Mouse (Mus musculus): ENCODE data around the gene Gm49366.
"Not testable (repeated sequence)": the region's sequence is repeated elsewhere in the genome, so short reads cannot be mapped to it uniquely, and the experiment has no call there.

Gm49366 gene

DNA sequence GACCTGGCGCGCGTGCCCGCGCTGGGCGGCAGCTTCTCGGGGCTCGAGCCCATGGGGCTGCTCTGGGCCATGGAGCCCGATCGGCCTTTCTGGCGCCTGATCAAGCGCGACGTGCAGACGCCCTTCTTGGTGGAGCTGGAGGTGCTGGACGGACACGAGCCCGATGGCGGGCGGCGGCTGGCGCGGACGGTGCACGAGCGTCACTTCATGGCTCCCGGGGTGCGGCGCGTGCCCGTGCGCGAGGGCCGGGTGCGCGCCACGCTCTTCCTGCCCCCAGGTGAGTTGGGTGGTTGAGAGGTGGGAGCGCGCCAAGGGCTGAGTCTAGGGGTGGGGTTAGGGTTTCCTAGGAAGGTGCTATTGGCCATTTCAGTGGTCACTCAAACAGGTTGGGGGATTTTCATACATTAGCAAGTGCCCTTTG, at the start of gene Gm49366:
Gene Gm49366, plus strand, starts transcription at position 245 of the 421 bp plus-strand sequence.
- in situ Hi-C loops (cut with MseI, MboI): not testable (repeated sequence)

DNA sequence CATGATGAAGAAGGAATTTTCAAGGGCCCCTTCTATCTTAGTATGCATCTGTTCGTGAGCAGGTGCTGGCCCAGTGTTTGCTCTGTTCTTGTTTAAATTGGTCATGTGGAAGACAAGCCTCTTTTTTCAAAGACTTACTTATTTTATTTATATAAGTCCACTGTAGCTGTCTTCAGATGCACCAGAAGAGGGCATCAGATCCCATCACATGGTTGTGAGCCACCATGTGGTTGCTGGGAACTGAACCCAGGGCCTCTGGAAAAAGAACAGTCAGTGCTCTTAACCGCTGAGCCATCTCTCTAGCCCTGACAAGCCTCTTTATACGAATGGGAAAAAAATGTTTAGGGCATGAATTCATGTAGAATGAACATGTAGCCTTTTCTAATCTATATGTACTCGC, 49.4 kb upstream of the Gm49366 start:
- in situ Hi-C loops (cut with MseI, MboI): no loop called here

DNA sequence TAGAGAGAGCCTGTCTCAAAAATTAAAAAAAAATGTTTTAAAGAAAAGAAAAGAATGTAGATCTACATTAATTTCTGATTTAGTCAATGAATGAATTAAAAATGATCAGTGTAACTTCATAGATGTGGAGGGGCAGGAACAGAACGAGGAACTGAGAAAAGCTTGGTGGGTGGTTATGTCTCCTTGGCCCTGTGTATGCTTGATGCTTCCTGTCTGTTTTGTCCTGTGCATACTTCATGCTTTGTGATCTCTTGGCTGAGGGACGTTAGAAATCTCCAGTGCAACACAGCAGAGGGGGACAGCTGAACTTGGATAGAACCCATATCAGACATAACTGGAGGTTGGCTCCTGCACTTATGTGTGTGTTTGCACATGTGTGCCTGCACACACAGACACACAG, 41.5 kb upstream of the Gm49366 start:
- in situ Hi-C loops (cut with MseI, MboI): no loop called here

GRCm38 (mm10) chr12:83998341-83999107, 40.2 kb upstream of the Gm49366 start:
- in situ Hi-C loops (cut with MseI, MboI): no loop called here

DNA sequence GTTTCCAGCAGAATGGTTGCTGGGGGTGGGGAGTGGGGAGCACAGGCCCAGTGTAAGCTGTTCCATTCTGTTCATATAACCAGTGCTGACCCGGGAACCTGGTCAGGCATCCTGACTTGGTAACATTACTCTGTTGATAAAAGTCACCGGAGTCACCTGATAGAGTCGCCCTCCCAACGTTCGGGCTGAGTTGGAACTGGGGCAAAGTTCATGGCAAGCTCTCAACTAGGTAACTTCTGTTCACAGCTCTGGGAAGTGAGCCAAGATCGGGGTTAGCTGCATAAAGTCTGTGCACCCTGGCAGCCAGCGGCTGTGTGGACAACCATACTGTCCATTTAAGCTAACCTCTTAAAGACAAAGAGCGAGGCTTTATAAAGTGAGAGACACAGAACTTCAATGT, 39.5 kb upstream of the Gm49366 start:
- in situ Hi-C loops (cut with MseI, MboI): not testable (repeated sequence)

DNA sequence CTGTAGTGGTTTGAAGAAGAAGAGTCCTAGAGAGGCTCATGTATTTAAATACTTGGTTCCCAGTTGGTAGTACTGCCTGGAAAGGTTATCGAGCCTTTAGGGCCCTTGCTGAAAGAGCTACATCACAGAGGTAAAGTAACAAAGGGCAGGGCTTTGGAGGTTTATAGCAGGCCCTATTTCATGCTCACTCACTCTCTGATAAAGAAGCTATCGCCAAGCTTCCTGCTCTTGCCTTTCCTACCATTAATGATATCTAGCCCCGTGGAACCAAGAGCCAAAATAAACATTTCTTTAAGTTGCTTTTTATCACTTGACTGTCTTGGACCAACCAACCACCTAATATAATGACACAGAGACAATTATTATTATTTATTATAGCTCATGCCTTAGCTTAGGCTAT, 38.3 kb upstream of the Gm49366 start:
- in situ Hi-C loops (cut with MseI, MboI): no loop called here

GRCm38 (mm10) chr12:84003866-84004265, 34.9 kb upstream of the Gm49366 start:
- in situ Hi-C loops (cut with MseI, MboI): no loop called here

- in situ Hi-C loops (cut with MseI, MboI): no loop called here
Measured at GRCm38 (mm10) chr12:84008251-84008650, 30.5 kb upstream of the Gm49366 start.

DNA sequence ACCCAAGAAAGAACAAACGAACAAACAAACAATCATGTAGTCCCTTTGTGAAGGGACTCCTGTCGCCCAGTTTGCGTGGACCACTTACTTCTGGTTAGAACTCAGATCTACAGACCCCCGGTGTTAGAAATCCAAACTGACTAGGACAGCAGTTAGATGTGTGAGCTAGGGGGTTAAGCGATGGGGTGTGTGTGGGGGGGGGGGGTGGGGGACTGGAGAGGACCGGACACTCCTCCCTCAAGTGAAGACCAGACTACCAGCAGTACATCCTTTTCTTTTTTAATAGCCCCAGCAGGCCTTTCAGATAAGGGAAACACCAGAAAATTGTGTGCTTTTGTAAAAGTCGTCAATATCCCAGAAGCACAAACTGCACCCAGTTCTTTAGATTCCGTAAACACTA, 30.0 kb upstream of the Gm49366 start:
- in situ Hi-C loops (cut with MseI, MboI): no loop called here

GRCm38 (mm10) chr12:84009171-84009965, 29.4 kb upstream of the Gm49366 start, which contains the start of gene Acot1:
TSS of gene Acot1 (plus strand) at chr12:84009490.
- in situ Hi-C loops (cut with MseI, MboI): not testable (repeated sequence)

DNA sequence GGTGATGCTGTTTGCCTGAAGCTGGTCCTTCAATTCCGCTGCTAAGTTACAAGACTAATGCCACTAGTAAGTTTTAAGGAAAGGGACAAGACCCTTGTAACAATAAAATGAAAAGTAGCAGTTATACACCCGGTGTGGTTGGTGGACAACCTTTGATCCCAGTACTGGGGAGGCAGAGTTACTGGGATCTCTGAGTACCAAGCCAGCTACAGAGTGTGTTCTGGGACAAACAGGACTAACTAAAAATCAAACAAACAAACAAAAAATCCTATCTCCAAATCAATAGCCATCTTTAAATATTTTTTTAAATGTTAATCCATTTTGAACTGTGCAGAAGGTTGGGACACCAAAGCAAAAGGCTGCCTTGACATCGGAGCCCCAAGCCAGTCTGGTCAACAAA, 28.5 kb upstream of the Gm49366 start:
- in situ Hi-C loops (cut with MseI, MboI): no loop called here

DNA sequence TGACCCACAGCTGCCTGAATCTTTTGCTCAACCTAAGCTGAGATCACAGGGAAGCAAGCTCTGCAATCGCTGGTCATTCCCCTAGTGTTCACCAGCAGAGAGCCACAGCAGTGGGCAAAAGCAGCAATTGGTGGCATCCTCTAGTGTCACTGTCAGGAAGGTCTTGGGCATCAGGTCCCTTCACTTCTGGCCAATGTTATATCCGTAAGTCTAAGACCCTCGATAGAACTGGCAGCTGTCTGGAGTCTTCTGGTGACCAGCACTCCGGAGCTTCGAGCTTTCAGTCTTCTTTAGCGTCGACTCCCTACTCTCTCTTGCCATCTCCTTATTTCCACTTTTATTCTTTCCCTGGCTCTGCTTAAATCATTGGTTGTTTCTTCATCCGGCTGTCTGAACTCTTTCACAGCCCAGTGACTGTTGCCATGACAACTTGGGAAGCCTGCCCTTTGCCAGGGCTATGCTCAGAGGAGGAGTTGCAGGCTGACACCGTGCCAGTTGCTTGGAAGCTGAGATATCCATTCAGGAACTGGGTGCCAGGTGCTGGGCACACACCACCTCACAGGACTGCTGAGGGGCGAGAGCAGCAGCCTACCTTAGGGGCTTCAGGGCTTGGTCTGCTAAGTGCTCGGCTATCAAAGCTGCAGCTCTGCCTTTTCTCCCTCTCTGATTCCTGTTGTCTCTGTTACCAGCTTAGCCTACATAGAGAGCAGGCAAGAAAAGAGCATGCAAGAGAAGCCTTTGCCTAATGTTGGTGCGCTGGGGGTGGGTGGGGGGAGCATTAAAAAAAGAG, 27.3 kb upstream of the Gm49366 start:
- in situ Hi-C loops (cut with MseI, MboI): no loop called here

GRCm38 (mm10) chr12:84013130-84013529, 25.6 kb upstream of the Gm49366 start:
- in situ Hi-C loops (cut with MseI, MboI): no loop called here

DNA sequence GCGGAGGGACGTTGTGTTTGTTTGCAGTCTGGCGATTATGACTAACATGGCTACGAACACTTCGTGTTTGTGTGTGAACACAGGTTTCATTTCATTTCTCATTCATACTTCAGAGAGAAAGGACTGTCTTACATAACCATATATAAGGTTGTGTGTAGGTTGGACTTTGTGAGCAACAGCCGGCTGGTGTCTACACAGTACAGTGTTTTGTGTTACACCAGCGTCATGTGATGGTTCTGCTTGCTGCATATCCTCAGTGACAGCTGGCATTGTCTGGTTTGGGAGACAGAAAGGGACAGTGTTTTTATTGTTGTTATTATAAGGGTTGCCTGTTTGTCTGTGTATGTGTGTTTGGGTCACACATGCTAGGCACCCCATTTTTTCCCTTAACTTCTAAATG, 25.0 kb upstream of the Gm49366 start:
- in situ Hi-C loops (cut with MseI, MboI): no loop called here

- in situ Hi-C loops (cut with MseI, MboI): not testable (repeated sequence)
Measured at GRCm38 (mm10) chr12:84020528-84020927, 18.2 kb upstream of the Gm49366 start.

GRCm38 (mm10) chr12:84022266-84022665, 16.5 kb upstream of the Gm49366 start:
- in situ Hi-C loops (cut with MseI, MboI): not testable (repeated sequence)

- in situ Hi-C loops (cut with MseI, MboI): no loop called here
Measured at GRCm38 (mm10) chr12:84023052-84023745, 15.5 kb upstream of the Gm49366 start.

GRCm38 (mm10) chr12:84025888-84026287, 12.8 kb upstream of the Gm49366 start:
- in situ Hi-C loops (cut with MseI, MboI): no loop called here

- in situ Hi-C loops (cut with MseI, MboI): not testable (repeated sequence)
Measured at GRCm38 (mm10) chr12:84028328-84028727, 10.4 kb upstream of the Gm49366 start.

- in situ Hi-C loops (cut with MseI, MboI): not testable (repeated sequence)
Measured at GRCm38 (mm10) chr12:84029043-84029442, 9.7 kb upstream of the Gm49366 start.

- in situ Hi-C loops (cut with MseI, MboI): no loop called here
Measured at GRCm38 (mm10) chr12:84030659-84031332, 7.9 kb upstream of the Gm49366 start.
